Mouse (Mus musculus) bone marrow macrophage, adult 2 months (primary cell): ENCODE results near the gene Adarb1. TPM values are rescaled to one million over a fixed set of nuclear protein-coding genes. Genes with fewer than 3 reads are reported as not detected.

ENCODE experiments used
- H3K27ac ChIP-seq: 2 replicates; pipeline ENCODE4 v1.5.1; 2012; ENCODE audit warnings: low read depth, low read length; ENCODE audit not compliant: insufficient read depth
- H3K4me1 ChIP-seq: 2 replicates; pipeline ENCODE4 v1.6.1; 2012; ENCODE audit warnings: low read length; ENCODE audit not compliant: control insufficient read depth, insufficient read depth
- H3K4me3 ChIP-seq: 2 replicates; pipeline ENCODE4 v1.5.1; 2012; ENCODE audit warnings: mild to moderate bottlenecking, low read length, moderate library complexity; ENCODE audit not compliant: insufficient read depth
- CTCF ChIP-seq: IDR thresholded peaks from 2 replicates; pipeline ENCODE4 v1.5.1; 2012; ENCODE audit warnings: low read depth, mild to moderate bottlenecking, low read length, moderate library complexity
- POLR2A ChIP-seq: IDR thresholded peaks from 2 replicates; pipeline ENCODE4 v1.6.1; 2012; ENCODE audit warnings: mild to moderate bottlenecking, low read depth, low read length, borderline replicate concordance
- polyA plus RNA-seq: library from polyadenylated mRNA; stranded (reverse); fragments of >200 nt; gene quantifications from 2 replicates; pipeline ENCODE4 v1.2.4, GENCODE M21; 2012; ENCODE audit not compliant: missing spikeins, insufficient read depth, insufficient read length

Adarb1 gene
- polyA plus RNA-seq, 1 experiment, result 0.84 TPM

GRCm38 (mm10) chr10:77341059-77341458, 77.0 kb downstream of the Adarb1 start:
- TF ChIP-seq CTCF, result no peak
- TF ChIP-seq POLR2A, result no peak
- Histone ChIP-seq H3K4me3 (no peak overlapping the region), H3K4me1 (no peaks in the 10 kb centered on the region), H3K27ac (no peak overlapping the region)

DNA sequence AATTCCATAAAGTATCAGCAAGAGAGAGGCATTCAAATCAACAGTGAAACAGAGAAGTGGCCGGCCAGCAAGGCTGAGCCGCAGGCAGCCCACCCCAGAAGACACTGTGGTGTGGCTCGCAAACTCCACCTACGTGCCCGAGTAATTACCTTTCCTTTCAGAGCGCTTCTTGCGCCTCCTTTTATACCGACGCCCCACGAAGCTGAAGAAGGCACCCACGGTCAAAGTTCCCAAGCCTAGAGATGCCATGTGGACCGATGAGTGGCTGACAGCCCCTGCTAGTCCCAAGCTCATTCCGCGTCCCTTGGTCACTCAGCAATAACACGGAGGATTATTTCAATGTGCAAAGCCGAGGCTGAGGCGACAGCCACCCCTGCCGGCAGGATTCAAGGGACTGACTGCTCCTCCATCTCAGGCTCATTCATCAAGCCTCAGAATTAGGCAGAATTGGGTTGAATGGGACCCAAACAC, 78.2 kb downstream of the Adarb1 start:
- TF ChIP-seq POLR2A, result no peak
- no peak for TF ChIP-seq CTCF
- H3K4me1 ChIP-seq, result no peaks in the 10 kb centered on the region
- no peak overlapping the region for H3K4me3 ChIP-seq
- no peak overlapping the region for H3K27ac ChIP-seq

GRCm38 (mm10) chr10:77333518-77333917, 84.6 kb downstream of the Adarb1 start:
- no peak overlapping the region for H3K4me3 ChIP-seq
- no peak for TF ChIP-seq CTCF
- TF ChIP-seq POLR2A, result no peak
- H3K4me1 ChIP-seq, result peaks cover 13% of the 10 kb centered on the region
- no peak overlapping the region for H3K27ac ChIP-seq

DNA sequence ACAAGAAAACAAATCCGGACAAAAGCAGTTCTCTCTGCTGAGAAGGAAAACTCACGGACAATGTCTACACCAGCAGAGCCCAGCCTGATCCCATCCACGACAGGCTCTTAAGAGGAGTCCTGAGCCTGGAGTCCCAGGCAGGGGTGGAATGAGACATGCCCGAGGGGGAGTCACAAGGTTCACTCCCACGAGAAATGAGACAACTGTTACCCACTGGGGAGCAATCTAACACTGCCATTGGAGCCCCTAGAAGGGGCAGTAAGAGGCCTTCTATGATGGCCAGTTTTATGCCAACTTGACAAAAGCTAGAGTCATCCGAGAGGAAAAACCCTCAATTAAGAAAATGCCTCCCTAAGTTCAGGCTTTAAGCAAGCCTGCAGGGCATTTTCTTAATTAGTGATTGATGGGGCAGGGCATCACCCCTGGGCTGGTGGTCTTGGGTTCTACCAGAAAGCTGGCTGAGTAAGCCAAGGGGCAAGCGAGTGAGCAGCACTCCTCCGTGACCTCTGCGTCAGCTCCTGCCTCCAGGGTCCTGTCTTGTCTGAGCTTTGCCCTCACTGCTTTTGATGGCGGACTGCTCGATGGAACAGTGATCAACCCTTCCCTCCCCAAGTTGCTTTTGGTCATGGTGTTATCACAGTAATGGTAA, 88.5 kb downstream of the Adarb1 start:
- Histone ChIP-seq H3K27ac (no peak overlapping the region), H3K4me1 (peaks cover 17% of the 10 kb centered on the region), H3K4me3 (no peak overlapping the region)
- no peak for TF ChIP-seq POLR2A
- no peak for TF ChIP-seq CTCF

DNA sequence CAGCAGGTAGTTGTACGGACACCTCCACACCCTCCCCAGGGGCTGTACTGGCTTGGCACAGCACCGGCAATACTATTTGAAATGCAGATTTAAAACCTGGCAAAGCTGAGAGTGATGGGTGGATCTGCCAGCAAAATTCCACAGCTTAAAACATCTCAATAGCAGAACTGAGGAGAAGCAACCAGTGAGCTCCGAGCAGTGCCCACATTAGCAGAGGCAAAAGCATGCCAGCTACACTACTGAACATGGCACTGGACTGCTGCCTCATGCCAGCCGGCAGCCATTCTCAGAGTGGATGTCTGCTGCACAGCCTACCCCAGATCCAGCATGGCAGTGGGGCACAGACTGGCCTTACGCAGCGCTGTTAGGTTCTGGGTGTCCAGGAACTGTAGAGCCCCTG, 93.4 kb downstream of the Adarb1 start:
- Histone ChIP-seq H3K27ac (no peak overlapping the region), H3K4me3 (no peak overlapping the region), H3K4me1 (peaks cover 14% of the 10 kb centered on the region)
- TF ChIP-seq POLR2A, result no peak
- TF ChIP-seq CTCF, result no peak

GRCm38 (mm10) chr10:77321611-77322010, 96.5 kb downstream of the Adarb1 start:
- no peak overlapping the region for H3K4me3 ChIP-seq
- no peak for TF ChIP-seq CTCF
- TF ChIP-seq POLR2A, result no peak
- peaks cover 9% of the 10 kb centered on the region for H3K4me1 ChIP-seq
- no peak overlapping the region for H3K27ac ChIP-seq

DNA sequence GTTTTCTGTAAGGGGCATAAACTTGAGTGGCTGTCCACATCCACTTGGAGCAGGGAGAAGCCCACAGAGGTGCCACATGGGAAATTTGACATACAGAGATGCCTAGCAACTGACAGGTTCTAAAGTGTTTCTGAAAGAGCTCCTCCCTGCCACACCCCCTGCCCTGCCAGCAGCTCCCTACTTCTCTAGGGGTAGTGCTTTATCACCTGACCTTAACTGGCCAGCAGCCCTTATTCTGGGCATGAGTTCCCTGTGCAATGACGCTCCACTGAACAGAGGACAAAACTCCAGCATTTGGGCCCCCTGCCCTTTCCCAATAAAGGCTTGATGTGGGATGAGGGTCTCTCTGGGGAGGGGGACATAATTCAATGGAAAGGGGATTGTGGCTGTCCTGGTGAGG, 97.1 kb downstream of the Adarb1 start:
- no peak for TF ChIP-seq POLR2A
- no peak for TF ChIP-seq CTCF
- H3K4me1 ChIP-seq, result peaks cover 9% of the 10 kb centered on the region
- H3K27ac ChIP-seq, result no peak overlapping the region
- H3K4me3 ChIP-seq, result no peak overlapping the region

- no peak overlapping the region for H3K4me3 ChIP-seq
Observed at GRCm38 (mm10) chr10:77315682-77316081, 102.4 kb downstream of the Adarb1 start.

DNA sequence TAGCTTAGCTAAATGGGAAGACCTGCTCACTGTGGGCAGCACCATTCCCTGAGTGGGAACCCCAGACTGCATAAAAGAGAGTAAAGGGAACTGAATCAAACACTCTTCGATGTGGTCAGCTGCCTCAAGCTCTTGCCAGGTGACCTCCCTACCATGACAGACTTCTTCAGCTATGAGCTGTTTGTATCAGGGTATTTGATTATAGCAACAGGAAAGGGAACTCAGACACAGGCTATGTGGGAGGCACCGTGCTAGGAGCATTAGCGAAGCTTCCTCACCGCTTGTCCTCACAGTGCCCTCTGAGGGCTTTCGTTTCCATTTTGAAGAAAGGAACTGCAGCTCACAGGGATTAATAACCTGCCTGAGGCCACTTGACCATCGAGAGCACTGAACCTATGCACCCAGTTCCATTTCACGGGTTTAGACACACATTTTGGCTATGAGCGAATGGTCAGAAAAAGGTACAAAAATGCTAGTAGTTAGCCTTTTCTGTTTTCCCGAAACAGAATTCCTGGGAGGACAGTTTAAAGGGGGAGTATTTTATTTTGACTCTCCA, 103.3 kb downstream of the Adarb1 start:
- TF ChIP-seq CTCF (no peak), POLR2A (no peak)
- Histone ChIP-seq H3K27ac (peak overlapping the region; percentile 0; the same call in 1 of the 2 replicates), H3K4me1 (peaks cover 11% of the 10 kb centered on the region), H3K4me3 (no peak overlapping the region)

More at GRCm38 (mm10) chr10:77315682-77316081, 102.4 kb downstream of the Adarb1 start:
- Histone ChIP-seq H3K27ac (no peak overlapping the region), H3K4me1 (peaks cover 11% of the 10 kb centered on the region)
- no peak for TF ChIP-seq POLR2A
- no peak for TF ChIP-seq CTCF

DNA sequence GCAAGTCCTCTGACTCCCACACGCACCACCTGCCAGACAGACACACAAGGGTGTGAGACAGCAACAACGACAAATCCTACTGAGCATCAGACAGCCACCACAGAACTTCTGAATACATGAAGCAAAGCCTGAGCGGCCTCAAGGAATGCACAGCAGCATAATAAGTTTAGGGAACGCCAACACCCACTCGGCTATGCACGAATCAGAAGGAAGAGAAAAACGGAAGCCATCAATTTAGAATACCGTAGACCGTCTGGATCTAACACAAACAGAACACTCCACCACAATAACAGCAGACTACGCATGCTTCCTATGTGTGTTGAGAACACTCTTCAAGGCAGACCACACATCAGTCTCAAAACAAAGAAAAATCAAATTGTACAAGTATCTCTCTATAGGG, 109.1 kb downstream of the Adarb1 start:
- Histone ChIP-seq H3K4me3 (no peak overlapping the region), H3K27ac (no peak overlapping the region), H3K4me1 (no peaks in the 10 kb centered on the region)
- no peak for TF ChIP-seq CTCF
- no peak for TF ChIP-seq POLR2A
